Mouse (Mus musculus): ENCODE measurements at regions not wholly inside any gene's neighbourhood (a gene's known extent, or its start where the extent isn't known, plus 50 kb on each side); places are given as distances from the start of the nearest gene placed in this dataset.

DNA sequence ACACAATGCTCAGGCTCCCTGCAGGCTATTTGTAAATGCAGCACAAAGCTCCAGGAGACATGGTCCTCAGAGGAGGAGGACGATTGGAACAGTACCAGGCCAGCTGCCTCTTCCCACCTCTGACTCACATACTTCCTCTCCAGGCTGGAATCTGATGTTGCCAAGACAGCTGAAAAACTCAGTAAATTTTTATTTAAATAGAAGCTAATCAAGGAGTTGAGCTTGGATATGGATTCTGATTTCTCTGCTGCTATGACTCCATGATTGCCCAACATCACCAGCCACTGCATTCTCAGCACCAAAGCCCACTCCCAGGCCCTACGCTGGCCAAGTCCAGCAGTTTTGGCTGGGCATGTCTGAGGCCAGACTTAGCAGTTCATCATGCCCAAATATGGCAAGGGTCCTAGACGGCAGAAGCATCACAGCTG, 282.8 kb upstream of the Mctp2 start:
- in situ Hi-C loops (cut with MboI; ENCODE audit: unreplicated experiment in 2 of 2): no loop called here

DNA sequence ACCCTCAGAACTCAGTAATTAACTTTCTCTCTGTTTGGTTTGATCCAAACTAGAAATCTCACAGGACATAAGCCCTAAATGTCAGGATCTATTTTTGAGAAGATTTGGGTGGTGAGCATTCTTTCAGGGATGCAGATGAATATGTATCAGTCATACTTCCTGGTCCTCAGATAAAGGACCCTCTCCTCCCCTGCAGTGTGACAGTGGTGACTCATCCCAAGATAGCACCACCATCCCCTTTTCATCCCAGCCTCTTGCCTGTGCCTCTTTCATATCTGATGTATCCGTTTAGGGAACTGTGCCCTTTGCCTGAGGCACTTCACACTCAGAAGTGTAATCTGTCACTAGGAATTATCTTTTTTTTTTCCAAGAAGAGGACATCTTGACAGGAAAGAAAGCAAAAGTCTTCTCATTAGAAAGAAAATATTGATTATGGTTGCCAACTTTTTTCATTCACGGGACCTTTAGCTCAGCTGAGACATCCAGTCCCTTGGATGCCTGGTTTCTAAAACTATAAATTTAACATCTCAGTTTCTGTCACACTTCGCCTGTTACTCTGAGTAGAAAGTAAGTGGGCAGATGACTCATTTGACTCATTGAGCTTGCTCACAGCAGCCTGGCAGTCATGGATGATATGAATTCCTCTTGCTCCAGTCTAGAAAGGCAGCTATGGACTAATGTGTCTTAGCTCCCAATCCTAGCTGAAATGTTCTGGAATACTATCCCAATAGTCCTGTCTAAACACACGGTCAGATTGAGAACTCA, 284.1 kb upstream of the Mctp2 start:
- in situ Hi-C loops (cut with MboI; ENCODE audit: unreplicated experiment in 2 of 2): no loop called here

DNA sequence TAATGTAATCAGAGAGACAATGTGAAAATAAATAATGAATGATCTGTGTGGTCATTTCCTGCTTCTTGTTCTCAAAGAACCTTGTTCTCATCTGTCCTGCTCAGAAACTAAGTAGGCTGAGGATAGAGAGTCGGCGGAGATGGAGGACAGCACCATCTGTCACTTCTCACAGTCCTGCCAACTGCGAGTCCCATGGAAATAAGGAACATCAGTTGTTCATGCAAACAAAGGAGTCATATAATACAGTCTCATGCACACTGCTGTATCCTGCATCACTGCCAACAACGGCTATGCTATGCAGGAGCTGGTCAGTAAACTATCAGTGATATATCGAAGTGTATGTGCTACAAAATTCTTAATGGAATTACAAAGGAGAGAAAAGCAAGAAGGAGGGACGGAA, 285.7 kb upstream of the Mctp2 start:
- in situ Hi-C loops (cut with MboI; ENCODE audit: unreplicated experiment in 2 of 2): no loop called here

DNA sequence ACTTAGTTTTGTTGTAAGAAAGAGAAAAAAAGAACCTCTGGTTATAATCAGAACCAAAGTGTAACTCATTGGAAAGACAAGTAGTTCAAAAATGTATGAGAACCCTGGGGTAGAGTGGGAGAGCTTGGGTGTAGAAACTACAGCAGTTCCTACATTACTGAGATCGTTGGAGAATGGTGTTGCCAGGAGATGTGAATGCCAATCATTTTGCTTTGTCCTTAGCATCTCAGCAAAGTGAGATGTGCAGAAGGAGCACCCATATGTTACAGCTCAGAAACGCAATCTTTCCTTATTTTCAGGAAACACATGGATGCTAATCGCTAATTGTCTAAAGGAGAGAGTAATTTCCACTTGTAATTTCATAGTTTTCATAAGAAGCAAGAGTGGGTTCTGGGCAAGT, 286.2 kb upstream of the Mctp2 start:
- in situ Hi-C loops (cut with MboI; ENCODE audit: unreplicated experiment in 2 of 2): no loop called here

DNA sequence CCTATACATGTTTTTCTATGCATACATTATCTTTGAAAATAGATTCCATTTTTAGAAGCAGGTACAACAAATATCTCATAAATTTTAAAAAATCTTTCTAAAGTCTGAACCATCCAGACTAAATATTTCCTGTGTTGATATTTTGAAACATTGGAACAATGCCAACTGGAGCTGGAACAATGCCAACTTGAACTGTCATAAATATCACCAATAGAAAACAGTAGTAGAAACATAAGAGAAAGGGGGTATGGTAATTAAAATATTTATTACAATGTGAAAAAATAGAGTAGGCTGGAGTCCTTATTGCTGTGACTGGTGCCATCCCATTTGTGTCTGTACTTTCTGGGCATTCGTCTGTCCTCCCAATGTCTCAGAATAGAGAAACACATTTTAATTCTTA, 286.9 kb upstream of the Mctp2 start:
- in situ Hi-C loops (cut with MboI; ENCODE audit: unreplicated experiment in 2 of 2): no loop called here

DNA sequence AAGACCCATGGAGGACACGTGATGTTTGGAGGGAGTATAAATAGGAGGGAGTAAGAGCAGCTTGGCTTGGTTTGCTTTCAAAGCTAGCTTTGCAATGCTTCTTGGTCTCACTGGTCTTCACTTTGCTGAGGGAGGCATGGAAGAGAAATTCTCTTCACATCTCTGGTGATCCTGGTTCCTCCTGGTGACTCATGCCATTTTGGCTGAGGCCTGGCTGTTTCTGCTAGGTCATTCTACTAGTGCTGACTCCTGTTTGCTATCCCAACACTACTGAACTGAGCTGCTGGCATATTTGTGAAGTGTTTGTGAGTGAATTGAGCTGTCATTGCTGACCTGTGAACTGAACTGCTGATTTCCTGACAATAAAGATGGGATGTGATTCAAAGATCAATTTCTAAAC, 288.3 kb upstream of the Mctp2 start:
- in situ Hi-C loops (cut with MboI; ENCODE audit: unreplicated experiment in 2 of 2): no loop called here

DNA sequence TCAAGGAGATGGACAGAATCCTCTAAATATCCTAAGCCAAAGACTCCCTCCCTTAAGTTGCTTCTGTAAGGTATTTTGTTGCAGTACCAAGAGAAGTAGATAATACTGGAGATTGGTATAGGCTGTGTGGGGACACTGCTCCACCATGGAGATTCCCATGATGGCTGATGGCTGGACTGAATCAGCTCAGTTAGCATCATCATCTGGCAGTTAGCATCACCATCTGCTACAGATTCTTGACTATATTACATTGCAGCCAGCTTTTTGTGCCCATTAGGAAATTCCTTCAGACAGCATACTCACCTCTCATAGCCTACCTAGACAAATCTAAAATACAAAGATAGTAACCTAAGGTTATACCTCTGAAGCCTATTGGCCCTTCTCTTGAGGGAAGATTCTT, 290.6 kb upstream of the Mctp2 start:
- in situ Hi-C loops (cut with MboI; ENCODE audit: unreplicated experiment in 2 of 2): no loop called here

DNA sequence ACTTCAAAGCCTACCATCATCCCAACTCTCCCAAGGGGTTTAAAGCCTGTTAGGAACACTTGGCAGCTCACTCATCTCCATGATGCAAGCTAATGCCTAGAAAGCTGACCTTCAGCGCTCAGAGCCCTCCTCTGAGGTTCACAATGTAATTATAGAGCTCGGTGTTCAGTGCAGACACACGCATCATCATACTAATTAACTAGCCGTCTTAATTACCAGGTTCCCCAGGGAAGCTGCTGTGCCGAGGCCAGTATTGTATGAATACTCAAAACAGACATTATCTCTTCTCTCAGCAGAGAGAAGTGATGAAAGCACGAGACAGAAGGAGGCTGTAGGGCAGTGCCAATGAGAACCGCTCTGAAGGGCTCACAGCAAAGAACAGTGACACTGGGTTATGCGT, 295.5 kb upstream of the Mctp2 start:
- in situ Hi-C loops (cut with MboI; ENCODE audit: unreplicated experiment in 2 of 2): no loop called here

DNA sequence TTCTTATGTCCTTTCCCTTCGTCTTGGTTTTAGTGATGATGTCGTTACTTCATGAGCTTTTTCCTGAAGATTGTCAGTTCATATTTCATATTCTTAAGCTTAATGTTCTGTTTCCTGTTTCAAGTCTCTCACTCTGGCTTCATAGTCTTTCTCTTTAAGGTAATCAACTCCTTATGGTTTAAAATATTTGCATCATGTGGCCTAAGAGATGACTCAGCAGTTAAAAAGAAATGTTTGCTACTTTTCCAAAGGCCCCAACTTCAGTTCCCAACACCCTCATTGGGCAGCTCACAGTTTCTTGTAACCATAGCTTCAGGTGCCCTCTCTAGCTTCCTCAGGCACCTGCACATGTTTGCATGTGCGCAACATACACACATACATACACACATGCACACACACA, 303.4 kb upstream of the Mctp2 start:
- in situ Hi-C loops (cut with MboI; ENCODE audit: unreplicated experiment in 2 of 2): no loop called here

DNA sequence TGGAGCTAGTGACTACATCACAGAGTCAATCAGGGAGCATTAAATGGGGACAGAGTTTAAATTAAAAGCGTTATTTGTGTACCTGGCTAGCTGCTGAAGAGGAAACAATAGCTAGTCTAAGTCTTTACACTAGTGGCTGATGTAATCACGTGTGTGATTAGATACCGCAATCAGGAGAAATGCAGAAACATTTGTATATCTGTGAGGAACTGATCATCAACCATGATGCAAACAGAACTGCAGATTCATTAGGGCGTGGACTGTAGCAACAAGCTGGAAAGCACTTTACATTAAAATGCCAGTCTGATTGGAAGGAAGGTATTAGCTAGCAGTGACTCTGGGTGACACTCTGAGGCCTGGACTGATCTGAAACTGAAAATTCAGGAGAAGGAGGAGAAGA, 308.8 kb upstream of the Mctp2 start:
- in situ Hi-C loops (cut with MboI; ENCODE audit: unreplicated experiment in 2 of 2): no loop called here

DNA sequence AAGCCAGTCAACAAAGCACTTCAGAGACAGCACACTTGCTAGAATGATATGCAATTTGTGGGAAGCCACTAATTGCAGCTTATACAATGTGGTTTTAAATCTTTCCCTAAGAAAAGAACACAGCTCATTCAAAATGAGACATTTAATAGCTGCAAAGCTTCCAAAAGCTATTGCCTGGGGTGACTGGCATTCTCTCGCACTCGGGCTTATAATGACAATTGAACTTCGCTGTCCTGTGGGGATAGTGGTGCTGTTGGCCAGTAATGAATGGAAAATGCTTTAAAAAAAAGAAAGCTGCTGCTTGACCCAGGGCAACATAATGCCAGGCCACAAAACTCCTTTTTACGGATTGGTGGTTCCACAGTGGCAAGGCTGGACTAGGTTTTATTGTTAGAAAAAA, 321.0 kb upstream of the Mctp2 start:
- in situ Hi-C loops (cut with MboI; ENCODE audit: unreplicated experiment in 2 of 2): no loop called here

DNA sequence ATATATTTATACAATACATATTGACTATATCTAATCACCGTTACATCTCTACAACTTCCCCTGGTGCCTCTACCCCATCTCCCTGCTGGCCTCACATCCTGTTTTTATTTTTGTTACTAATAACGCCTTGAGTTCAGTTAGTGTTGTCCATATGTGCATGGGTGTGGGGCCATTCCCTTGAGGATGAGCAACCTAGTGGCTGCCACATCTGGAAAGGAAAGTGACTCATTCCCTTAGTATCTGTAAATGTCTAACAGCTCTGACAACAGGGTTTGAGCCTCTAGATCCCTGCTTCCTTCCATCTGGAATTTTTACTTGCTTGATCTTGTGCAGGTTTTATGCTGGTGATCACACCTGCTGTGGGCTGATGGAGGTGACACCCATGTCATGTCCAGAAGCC, 333.2 kb upstream of the Mctp2 start:
- in situ Hi-C loops (cut with MboI; ENCODE audit: unreplicated experiment in 2 of 2): no loop called here

DNA sequence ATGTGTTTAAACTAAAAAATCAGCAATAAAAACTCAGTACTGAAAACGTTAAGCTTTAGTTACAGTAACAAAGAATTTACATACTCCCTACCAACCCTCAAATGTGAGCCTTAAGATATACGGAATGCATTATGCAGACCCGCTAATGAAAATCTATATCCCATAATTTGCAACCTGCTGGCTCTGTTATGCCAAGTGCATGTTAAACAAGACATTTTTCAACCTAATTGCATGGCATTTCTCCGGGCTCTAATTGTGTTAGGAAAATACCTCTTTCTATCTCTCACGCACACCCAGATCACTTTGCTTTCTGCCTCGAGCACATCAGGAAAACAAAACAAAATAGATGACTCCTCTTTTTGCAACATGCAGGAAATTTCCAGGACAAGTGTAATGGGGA, 368.6 kb upstream of the Mctp2 start:
- in situ Hi-C loops (cut with MboI; ENCODE audit: unreplicated experiment in 2 of 2): no loop called here

DNA sequence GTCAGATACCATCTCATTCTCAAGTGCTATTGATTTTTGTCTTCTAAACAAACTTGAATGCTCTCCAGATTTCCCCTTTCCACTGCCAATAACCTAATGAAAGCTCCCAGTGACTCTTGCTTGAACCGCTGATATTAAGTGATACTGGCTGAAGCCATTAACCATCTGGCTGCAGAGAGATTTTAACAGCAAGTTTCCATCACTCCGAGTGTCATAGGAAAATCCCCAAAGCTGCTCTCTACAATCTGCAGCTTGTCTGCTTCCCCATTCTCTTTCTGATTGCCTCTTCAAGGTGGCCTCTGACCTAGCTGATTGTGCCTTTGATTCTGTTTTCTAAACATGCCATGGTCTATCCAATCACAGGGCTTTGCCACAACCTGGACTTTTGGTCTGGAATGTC, 379.4 kb upstream of the Mctp2 start:
- in situ Hi-C loops (cut with MboI; ENCODE audit: unreplicated experiment in 2 of 2): no loop called here

DNA sequence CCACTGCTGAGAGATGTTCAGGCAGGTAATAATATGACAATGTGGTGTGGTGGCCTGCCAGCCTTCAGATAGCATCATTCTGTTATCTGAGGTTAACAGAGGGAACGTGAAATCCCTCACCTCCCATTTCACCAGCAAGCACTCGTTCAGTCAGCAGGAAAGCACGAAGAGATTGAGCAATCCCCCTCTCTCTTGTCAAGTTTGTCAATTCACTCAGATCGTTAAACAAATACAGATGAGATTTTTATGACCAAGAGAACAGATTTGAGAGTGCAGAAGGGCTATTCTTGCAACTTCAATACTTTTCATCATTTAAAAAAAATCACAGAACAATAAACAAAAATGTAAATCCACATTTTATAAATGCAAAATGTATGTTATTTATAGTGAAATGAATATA, 380.9 kb upstream of the Mctp2 start:
- in situ Hi-C loops (cut with MboI; ENCODE audit: unreplicated experiment in 2 of 2): no loop called here

DNA sequence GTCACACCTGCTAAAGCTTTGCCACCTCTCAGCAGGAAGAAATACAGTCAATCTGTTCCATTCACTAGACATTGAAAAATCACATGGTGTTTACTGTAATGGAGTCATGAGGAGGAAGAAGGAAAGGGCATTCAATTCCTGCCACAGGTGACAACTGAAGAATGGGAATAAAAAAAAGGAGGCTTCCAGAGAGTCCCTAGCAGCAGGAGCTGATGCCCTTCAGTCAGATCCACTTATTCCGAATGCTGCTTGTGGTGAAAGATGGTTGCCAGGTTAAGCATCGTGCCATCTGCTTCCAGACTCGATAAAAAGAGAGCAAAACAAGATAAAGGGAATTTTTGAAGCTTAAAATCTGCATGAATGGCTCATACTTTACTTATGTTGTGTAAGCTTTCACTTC, 385.0 kb upstream of the Mctp2 start:
- in situ Hi-C loops (cut with MboI; ENCODE audit: unreplicated experiment in 2 of 2): no loop called here

DNA sequence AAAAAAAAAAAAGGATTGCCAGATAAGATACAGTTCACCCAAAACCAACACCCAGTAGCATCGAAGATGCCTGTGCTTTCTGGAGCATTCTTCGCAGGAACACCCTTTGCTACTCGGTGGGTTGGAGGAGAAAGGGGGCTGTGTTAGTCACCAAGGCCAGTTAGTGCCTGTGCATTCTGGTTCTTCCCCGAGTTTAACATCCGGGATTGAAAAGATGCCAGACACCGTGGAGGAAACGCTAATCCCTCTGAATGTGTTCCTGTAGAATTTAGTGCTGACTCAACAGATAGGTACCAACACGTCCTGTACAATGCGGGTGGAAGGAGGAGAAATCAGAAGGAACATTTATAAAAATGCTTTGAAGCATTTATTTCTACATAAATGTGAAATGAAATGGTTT, 385.5 kb upstream of the Mctp2 start:
- in situ Hi-C loops (cut with MboI; ENCODE audit: unreplicated experiment in 2 of 2): no loop called here

DNA sequence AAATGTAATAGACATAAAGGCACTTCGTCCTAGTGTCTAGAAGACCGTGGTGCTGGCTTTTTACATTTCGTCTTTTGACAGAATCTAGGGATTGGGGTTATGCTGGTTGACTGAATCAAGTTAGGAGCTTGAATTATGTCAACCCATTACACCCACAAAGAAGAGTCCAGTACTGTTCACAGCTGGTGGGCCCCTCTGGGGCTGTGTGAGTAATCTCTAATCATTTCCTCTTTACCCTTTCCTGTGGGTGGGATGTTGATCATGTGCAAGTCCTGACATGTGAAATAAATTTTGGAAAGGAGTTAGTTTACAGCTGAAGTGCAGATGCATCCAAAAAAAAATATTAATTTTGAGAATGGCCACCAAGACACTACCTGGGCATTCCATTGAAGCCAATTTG, 390.3 kb upstream of the Mctp2 start:
- in situ Hi-C loops (cut with MboI; ENCODE audit: unreplicated experiment in 2 of 2): no loop called here

DNA sequence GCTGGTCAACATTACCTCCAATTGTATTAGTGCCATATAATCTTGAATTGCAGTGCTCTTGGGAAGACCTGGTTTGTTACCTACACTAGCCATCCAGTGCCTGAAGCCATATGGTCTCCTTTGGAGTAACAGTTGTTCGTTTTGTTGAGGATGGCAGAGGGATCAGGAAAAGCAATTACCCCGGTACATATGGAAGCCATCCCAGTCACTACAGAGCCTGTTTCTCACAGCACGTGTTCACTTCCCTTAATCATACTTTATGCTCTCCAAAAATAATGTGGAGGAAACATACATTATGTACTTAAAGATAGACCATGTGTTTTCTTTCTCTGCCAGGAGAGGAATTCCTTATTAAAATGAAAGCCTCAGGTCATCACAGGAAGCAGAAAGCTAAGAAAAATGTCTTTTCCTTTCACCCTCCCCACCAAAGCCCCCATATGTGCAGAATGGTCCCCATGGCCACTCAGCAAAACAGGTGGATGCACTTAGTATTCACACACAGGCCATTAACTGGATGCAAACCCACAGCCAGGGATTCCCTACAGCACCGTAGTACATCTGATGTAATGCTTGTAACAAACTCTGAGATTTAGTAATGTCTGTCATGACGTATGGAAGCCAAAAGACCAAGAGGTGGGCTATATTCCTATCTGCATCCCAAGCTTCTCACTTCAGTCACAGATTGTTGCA, 397.4 kb upstream of the Mctp2 start:
- in situ Hi-C loops (cut with MboI; ENCODE audit: unreplicated experiment in 2 of 2): no loop called here

DNA sequence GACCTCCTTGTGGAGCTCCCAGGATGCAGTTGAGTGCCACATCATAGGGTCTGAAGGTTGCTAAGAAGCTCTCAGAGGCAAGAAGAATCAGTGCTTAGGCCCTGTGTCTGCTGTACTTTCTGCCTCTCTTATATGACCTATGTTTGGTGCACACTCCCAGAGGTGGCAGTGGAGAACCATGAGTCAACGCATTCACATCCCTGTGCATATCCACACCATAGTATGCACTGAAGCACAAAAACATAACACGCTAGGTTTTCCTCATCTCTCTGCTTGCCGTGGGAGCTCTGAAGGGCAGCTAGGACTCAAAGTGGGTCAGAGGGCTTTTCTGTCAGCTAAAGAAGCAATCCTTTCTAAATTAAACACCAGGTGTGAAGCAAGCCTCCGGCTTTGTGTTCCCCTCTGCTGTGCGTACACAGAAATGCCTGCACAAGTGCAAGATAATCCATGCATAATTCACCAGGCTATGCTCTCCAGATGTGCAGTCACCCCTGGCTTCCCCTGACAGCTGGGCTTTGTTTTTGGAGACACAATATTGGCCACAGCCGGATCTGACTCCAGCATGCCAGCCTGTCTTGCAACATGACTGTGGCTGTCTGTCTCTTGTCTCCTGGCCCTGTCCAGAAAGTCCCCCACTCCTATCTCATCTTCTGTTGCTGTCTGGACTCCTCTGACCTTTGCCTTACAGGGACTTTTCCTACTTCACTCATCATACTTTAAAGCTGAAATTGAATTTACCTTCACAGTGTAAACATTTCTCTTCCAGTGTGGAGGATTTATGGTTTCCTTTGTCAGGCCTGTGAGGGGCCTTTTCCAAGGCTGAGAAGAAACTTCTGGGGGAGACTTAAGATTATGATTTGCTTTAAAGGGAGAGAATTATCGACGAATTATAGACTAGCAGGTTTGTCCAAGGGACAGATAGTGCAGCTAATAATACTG, 405.1 kb upstream of the Mctp2 start:
- in situ Hi-C loops (cut with MboI; ENCODE audit: unreplicated experiment in 2 of 2): no loop called here

DNA sequence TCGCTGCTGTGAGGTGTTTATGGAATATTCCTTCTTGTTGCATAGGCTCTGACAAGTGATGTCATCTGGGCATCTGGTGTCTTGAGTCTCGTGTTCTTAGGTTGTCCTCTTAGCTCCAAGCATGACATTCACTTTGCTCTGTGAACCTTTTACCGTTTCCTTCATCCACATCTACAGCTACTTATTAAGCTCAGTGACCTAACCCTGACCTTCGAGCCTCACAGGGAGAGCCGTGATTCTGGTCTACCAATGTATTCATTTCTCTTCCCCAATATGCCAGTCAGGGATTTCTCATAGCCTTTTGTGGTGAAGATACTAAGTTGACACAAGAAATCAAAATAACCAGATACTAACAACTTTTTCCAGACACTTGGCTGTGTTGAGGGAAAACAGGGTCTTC, 409.0 kb upstream of the Mctp2 start:
- in situ Hi-C loops (cut with MboI; ENCODE audit: unreplicated experiment in 2 of 2): no loop called here

All from v-Abl transformed pro-B cells (cell line).